Mouse (Mus musculus) neural tube, embryonic 13.5 days (tissue): ENCODE data around the gene Eid1. TPM values are rescaled to one million over a fixed set of nuclear protein-coding genes. Genes with fewer than 3 reads are reported as not detected.

Experiments
- ATAC-seq: fragments of 200-750 bp; cut with Nextera tagmentation; 2 replicates; pipeline ENCODE4 v1.8.0; 2017; ENCODE audit warnings: low read depth, mild to moderate bottlenecking, moderate TSS enrichment, moderate library complexity
- H3K27ac ChIP-seq: fragments of 300-500 bp; sonication (generic); replicated peaks from 2 replicates; pipeline ENCODE4 v1.5.1; 2015; ENCODE audit warnings: moderate library complexity, mild to moderate bottlenecking, inconsistent platforms
- H3K27me3 ChIP-seq: fragments of 300-500 bp; sonication (generic); 2 replicates; pipeline ENCODE4 v1.6.1; 2015; ENCODE audit warnings: mild to moderate bottlenecking, inconsistent platforms
- H3K36me3 ChIP-seq: fragments of 300-500 bp; sonication (generic); 2 replicates; pipeline ENCODE4 v1.6.1; 2015; ENCODE audit warnings: mild to moderate bottlenecking, inconsistent platforms
- H3K4me1 ChIP-seq: fragments of 300-500 bp; sonication (generic); replicated peaks from 2 replicates; pipeline ENCODE4 v1.6.1; 2015; ENCODE audit warnings: inconsistent platforms
- H3K4me2 ChIP-seq: fragments of 300-500 bp; sonication (generic); 2 replicates; pipeline ENCODE4 v1.6.1; 2015; ENCODE audit warnings: inconsistent platforms, mild to moderate bottlenecking, moderate library complexity
- H3K4me3 ChIP-seq: fragments of 300-500 bp; sonication (generic); 2 replicates; pipeline ENCODE4 v1.5.1; 2015; ENCODE audit warnings: mild to moderate bottlenecking, inconsistent platforms
- H3K9ac ChIP-seq: fragments of 300-500 bp; sonication (generic); 2 replicates; pipeline ENCODE4 v1.6.1; 2015; ENCODE audit warnings: moderate library complexity, mild to moderate bottlenecking, inconsistent platforms
- H3K9me3 ChIP-seq: fragments of 300-500 bp; sonication (generic); 2 replicates; pipeline ENCODE4 v1.6.1; 2016; ENCODE audit warnings: inconsistent platforms
- WGBS: fragments of 180-500 bp; shearing (Covaris S2); methylation state at CpG from one replicate; pipeline ENCODE4 v1.1.7; 2015; 5-methylcytosine and 5-hydroxymethylcytosine counted together
- polyA plus RNA-seq: library from polyadenylated mRNA; unstranded; fragments of >200 nt; fragmentation: Nextera tagmentation; extraction: Ambion mirVana; gene quantifications from 2 replicates; pipeline ENCODE4 v1.2.1, GENCODE M21; 2015

Eid1 gene
- polyA plus RNA-seq, 1 experiment from 2014 or later = 411 TPM

GRCm38 (mm10) chr2:125653286-125653685 is 19.6 kb upstream of the Eid1 start:
- no peak for ATAC-seq
- H3K4me3 ChIP-seq = no peak overlapping the region
- no peak overlapping the region for H3K27ac ChIP-seq

GRCm38 (mm10) chr2:125655391-125655790 is 17.5 kb upstream of the Eid1 start:
- no peaks in the 10 kb centered on the region for H3K9me3 ChIP-seq
- H3K36me3 ChIP-seq = no peaks in the 10 kb centered on the region
- peaks cover 4% of the 10 kb centered on the region for H3K4me1 ChIP-seq
- no peaks in the 10 kb centered on the region for H3K27me3 ChIP-seq
- H3K4me2 ChIP-seq = no peak overlapping the region
- H3K27ac ChIP-seq = no peak overlapping the region
- H3K9ac ChIP-seq = no peak overlapping the region
- H3K4me3 ChIP-seq = no peak overlapping the region
- no peak for ATAC-seq
- 92% methylated on average over 9 of the region's 9 CpGs for WGBS

More at GRCm38 (mm10) chr2:125653286-125653685, 19.6 kb upstream of the Eid1 start:
- no peak overlapping the region for H3K4me2 ChIP-seq
- no peaks in the 10 kb centered on the region for H3K27me3 ChIP-seq
- H3K4me1 ChIP-seq = no peaks in the 10 kb centered on the region
- no peaks in the 10 kb centered on the region for H3K36me3 ChIP-seq
- no peaks in the 10 kb centered on the region for H3K9me3 ChIP-seq
- no peak overlapping the region for H3K9ac ChIP-seq
- 99% methylated on average over 2 of the region's 2 CpGs for WGBS

- WGBS = 19% methylated on average over 10 of the region's 10 CpGs
- peak; percentile 83 for ATAC-seq
- Histone ChIP-seq H3K27me3 (no peaks in the 10 kb centered on the region), H3K4me1 (peaks cover 17% of the 10 kb centered on the region), H3K9ac (no peak overlapping the region), H3K27ac (no peak overlapping the region), H3K9me3 (no peaks in the 10 kb centered on the region), H3K36me3 (no peaks in the 10 kb centered on the region), H3K4me3 (peak overlapping the region; percentile 20; the same call in 1 of the 2 replicates), H3K4me2 (peak overlapping the region; percentile 46)
Measured at GRCm38 (mm10) chr2:125659823-125660536, 12.9 kb upstream of the Eid1 start.

GRCm38 (mm10) chr2:125660537-125661130 is 12.3 kb upstream of the Eid1 start:
- Histone ChIP-seq H3K27ac (no peak overlapping the region), H3K27me3 (no peaks in the 10 kb centered on the region), H3K36me3 (no peaks in the 10 kb centered on the region), H3K9ac (peak overlapping the region; percentile 55; the same call in 1 of the 2 replicates), H3K4me3 (peak overlapping the region; percentile 20), H3K4me1 (peaks cover 17% of the 10 kb centered on the region), H3K9me3 (no peaks in the 10 kb centered on the region), H3K4me2 (peak overlapping the region; percentile 46)
- peak; percentile 70 for ATAC-seq
- WGBS = 42% methylated on average over 20 of the region's 20 CpGs

GRCm38 (mm10) chr2:125661156-125661555 is 11.7 kb upstream of the Eid1 start:
- Histone ChIP-seq H3K9ac (peak overlapping the region; percentile 55; the same call in 1 of the 2 replicates), H3K4me1 (peaks cover 17% of the 10 kb centered on the region), H3K4me3 (no peak overlapping the region), H3K4me2 (peak overlapping the region; percentile 46), H3K27ac (no peak overlapping the region), H3K27me3 (no peaks in the 10 kb centered on the region), H3K9me3 (no peaks in the 10 kb centered on the region), H3K36me3 (no peaks in the 10 kb centered on the region)
- 67% methylated on average over 4 of the region's 4 CpGs for WGBS
- no peak for ATAC-seq

- WGBS = 90% methylated on average over 3 of the region's 3 CpGs
- H3K9me3 ChIP-seq = no peaks in the 10 kb centered on the region
- H3K36me3 ChIP-seq = no peaks in the 10 kb centered on the region
- no peak overlapping the region for H3K4me2 ChIP-seq
- H3K4me3 ChIP-seq = no peak overlapping the region
- no peak overlapping the region for H3K27ac ChIP-seq
- H3K27me3 ChIP-seq = no peaks in the 10 kb centered on the region
- H3K4me1 ChIP-seq = peaks cover 20% of the 10 kb centered on the region
- no peak for ATAC-seq
- H3K9ac ChIP-seq = no peak overlapping the region
Measured at GRCm38 (mm10) chr2:125662517-125662916, 10.4 kb upstream of the Eid1 start.

- WGBS = 89% methylated on average over 5 of the region's 5 CpGs
Measured at GRCm38 (mm10) chr2:125665213-125665612, 7.7 kb upstream of the Eid1 start.

GRCm38 (mm10) chr2:125665909-125666308 is 7.0 kb upstream of the Eid1 start:
- H3K27ac ChIP-seq = no peak overlapping the region
- WGBS = 87% methylated on average over 4 of the region's 4 CpGs
- H3K4me2 ChIP-seq = no peak overlapping the region
- H3K27me3 ChIP-seq = no peaks in the 10 kb centered on the region
- no peak overlapping the region for H3K9ac ChIP-seq
- H3K9me3 ChIP-seq = no peaks in the 10 kb centered on the region
- no peak overlapping the region for H3K4me3 ChIP-seq
- ATAC-seq = no peak
- no peaks in the 10 kb centered on the region for H3K36me3 ChIP-seq
- peaks cover 12% of the 10 kb centered on the region; the same call in 1 of the 2 replicates for H3K4me1 ChIP-seq

More at GRCm38 (mm10) chr2:125665213-125665612, 7.7 kb upstream of the Eid1 start:
- Histone ChIP-seq H3K4me3 (no peak overlapping the region), H3K27me3 (no peaks in the 10 kb centered on the region), H3K9ac (no peak overlapping the region), H3K27ac (no peak overlapping the region), H3K9me3 (no peaks in the 10 kb centered on the region), H3K4me2 (no peak overlapping the region), H3K36me3 (no peaks in the 10 kb centered on the region), H3K4me1 (peaks cover 19% of the 10 kb centered on the region)
- no peak for ATAC-seq

- WGBS = 83% methylated on average over 4 of the region's 4 CpGs
- ATAC-seq = no peak
- Histone ChIP-seq H3K4me2 (no peak overlapping the region), H3K4me3 (no peak overlapping the region), H3K36me3 (no peaks in the 10 kb centered on the region), H3K9me3 (no peaks in the 10 kb centered on the region), H3K27ac (no peak overlapping the region), H3K9ac (no peak overlapping the region), H3K27me3 (no peaks in the 10 kb centered on the region), H3K4me1 (0 out of 2 replicates have a peak, but pooled peaks cover 11% of the 10 kb centered on the region)
Measured at GRCm38 (mm10) chr2:125666668-125667067, 6.2 kb upstream of the Eid1 start.

- Histone ChIP-seq H3K4me2 (no peak overlapping the region), H3K9me3 (no peaks in the 10 kb centered on the region), H3K9ac (no peak overlapping the region), H3K36me3 (no peaks in the 10 kb centered on the region), H3K4me3 (no peak overlapping the region), H3K4me1 (0 out of 2 replicates have a peak, but pooled peaks cover 11% of the 10 kb centered on the region), H3K27me3 (no peaks in the 10 kb centered on the region), H3K27ac (no peak overlapping the region)
- no peak for ATAC-seq
- WGBS = 61% methylated on average over 5 of the region's 5 CpGs
Measured at GRCm38 (mm10) chr2:125667184-125667583, 5.7 kb upstream of the Eid1 start.

GRCm38 (mm10) chr2:125667721-125668120 is 5.2 kb upstream of the Eid1 start:
- H3K4me2 ChIP-seq = no peak overlapping the region
- H3K36me3 ChIP-seq = no peaks in the 10 kb centered on the region
- H3K4me3 ChIP-seq = no peak overlapping the region
- H3K27me3 ChIP-seq = no peaks in the 10 kb centered on the region
- H3K27ac ChIP-seq = no peak overlapping the region
- no peak for ATAC-seq
- no peaks in the 10 kb centered on the region for H3K9me3 ChIP-seq
- H3K9ac ChIP-seq = no peak overlapping the region
- WGBS = 86% methylated on average over 7 of the region's 7 CpGs
- 0 out of 2 replicates have a peak, but pooled peaks cover 11% of the 10 kb centered on the region for H3K4me1 ChIP-seq

- peaks cover 16% of the 10 kb centered on the region for H3K4me1 ChIP-seq
- no peak overlapping the region for H3K9ac ChIP-seq
- H3K27ac ChIP-seq = no peak overlapping the region
- H3K4me2 ChIP-seq = no peak overlapping the region
- no peaks in the 10 kb centered on the region for H3K27me3 ChIP-seq
- H3K4me3 ChIP-seq = no peak overlapping the region
- WGBS = 59% methylated on average over 1 of the region's 1 CpGs
- ATAC-seq = no peak
- no peaks in the 10 kb centered on the region for H3K9me3 ChIP-seq
- no peaks in the 10 kb centered on the region for H3K36me3 ChIP-seq
Measured at GRCm38 (mm10) chr2:125670846-125671245, 2.0 kb upstream of the Eid1 start.
